Mouse (Mus musculus) midbrain, embryonic 11.5 days (tissue): ENCODE data around the gene Zfp781. TPM values are rescaled to one million over a fixed set of nuclear protein-coding genes. Genes with fewer than 3 reads are reported as not detected.
"Not testable (repeated sequence)": the region's sequence is repeated elsewhere in the genome, so short reads cannot be mapped to it uniquely, and the experiment has no call there.

Experiments used
- ATAC-seq: fragments of 200-750 bp; cut with Nextera tagmentation; 2 replicates; pipeline ENCODE4 v1.8.0; 2017; ENCODE audit warnings: moderate TSS enrichment, moderate library complexity; ENCODE audit not compliant: low FRiP score
- DNase-seq: peaks from one replicate; pipeline ENCODE4 v3.0.0; 2015; ENCODE audit warnings: low spot score; ENCODE audit errors: missing footprints
- H3K27ac ChIP-seq: fragments of 300-500 bp; sonication (generic); 2 replicates; pipeline ENCODE4 v1.5.1; 2014; ENCODE audit warnings: low read depth, low read length
- H3K27me3 ChIP-seq: fragments of 300-500 bp; sonication (generic); 2 replicates; pipeline ENCODE4 v1.6.1; 2014; ENCODE audit warnings: mild to moderate bottlenecking, low read length, moderate library complexity, mixed read lengths; ENCODE audit not compliant: control insufficient read depth, insufficient read depth
- H3K36me3 ChIP-seq: fragments of 300-500 bp; sonication (generic); 2 replicates; pipeline ENCODE4 v1.6.1; 2014; ENCODE audit warnings: mild to moderate bottlenecking, low read length, moderate library complexity, mixed read lengths; ENCODE audit not compliant: control insufficient read depth, insufficient read depth
- H3K4me1 ChIP-seq: fragments of 300-500 bp; sonication (generic); 2 replicates; pipeline ENCODE4 v1.6.1; 2014; ENCODE audit warnings: low read length; ENCODE audit not compliant: control insufficient read depth, insufficient read depth
- H3K4me2 ChIP-seq: fragments of 300-500 bp; sonication (generic); 2 replicates; pipeline ENCODE4 v1.6.1; 2014; ENCODE audit warnings: mild to moderate bottlenecking, moderate library complexity
- H3K4me3 ChIP-seq: fragments of 300-500 bp; sonication (generic); 2 replicates; pipeline ENCODE4 v1.5.1; 2014; ENCODE audit warnings: low read depth, low read length
- H3K9ac ChIP-seq: fragments of 300-500 bp; sonication (generic); 2 replicates; pipeline ENCODE4 v1.6.1; 2014; ENCODE audit warnings: low read length
- H3K9me3 ChIP-seq: fragments of 300-500 bp; sonication (generic); 2 replicates; pipeline ENCODE4 v1.6.1; 2016; ENCODE audit warnings: low read length; ENCODE audit not compliant: control insufficient read depth
- WGBS: fragments of 180-500 bp; shearing (Covaris S2); extraction: QIAGEN DNeasy Blood & Tissue Kit; methylation state at CpG from one replicate; pipeline ENCODE4 v1.1.7; 2014; 5-methylcytosine and 5-hydroxymethylcytosine counted together
- polyA plus RNA-seq: library from polyadenylated mRNA; unstranded; fragments of >200 nt; fragmentation: Nextera tagmentation; extraction: Ambion mirVana; gene quantifications from 2 replicates; pipeline ENCODE4 v1.2.1, GENCODE M21; 2014

Gene Zfp781
- polyA plus RNA-seq, result 7.5 and 8.0 TPM in 2 replicates

DNA sequence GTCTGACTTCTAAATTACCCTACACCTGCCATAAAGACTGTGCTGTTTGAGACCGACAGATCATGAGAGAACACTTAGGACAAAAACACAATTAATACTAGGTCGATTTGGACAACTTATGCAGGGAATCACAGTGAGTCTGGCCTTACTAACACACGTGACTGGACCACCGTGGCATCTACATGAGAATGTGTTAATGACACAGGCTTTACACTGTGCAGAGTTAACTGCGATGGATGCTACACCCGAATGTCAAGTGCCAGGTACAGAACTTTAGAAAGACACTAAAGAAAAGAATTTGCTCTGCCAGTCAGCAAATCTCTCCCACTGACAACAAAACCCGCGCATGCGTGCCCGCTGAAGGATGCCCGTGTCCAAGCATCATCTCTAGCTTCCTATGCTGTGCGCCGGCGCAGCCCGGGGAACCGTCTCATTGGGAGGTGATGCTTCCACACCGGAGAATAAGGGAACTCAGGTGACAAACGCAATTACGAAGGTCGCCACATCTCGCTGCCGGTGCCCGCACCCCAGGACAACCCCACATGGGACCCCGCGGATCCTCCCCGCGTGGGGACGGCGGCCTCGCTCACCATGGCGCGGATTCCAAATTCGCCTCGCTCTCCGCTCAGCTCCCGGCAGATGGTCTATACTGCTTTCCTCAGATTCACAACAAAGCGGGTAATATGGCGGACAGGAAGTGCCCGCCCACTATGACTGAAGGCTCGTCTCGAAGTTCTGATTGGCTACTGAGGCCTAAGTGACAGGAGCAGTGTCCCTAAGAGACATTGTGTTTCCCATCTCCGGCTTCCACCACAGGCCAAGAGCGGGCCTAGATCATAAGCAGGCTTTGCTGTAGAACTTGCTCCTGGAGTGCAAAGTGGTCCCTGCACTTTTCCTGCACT lies at the start of gene Zfp781:
Zfp781 (minus strand) TSS at position 639 of the 902 bp plus-strand sequence.
- H3K9ac ChIP-seq, DNase-seq, H3K27ac ChIP-seq, H3K27me3 ChIP-seq, H3K9me3 ChIP-seq, H3K4me2 ChIP-seq, H3K36me3 ChIP-seq, H3K4me1 ChIP-seq, H3K4me3 ChIP-seq: not testable (repeated sequence)
- ATAC-seq, result peak; percentile 98
- WGBS, result no CpG with 5 or more reads among the region's 43 CpGs

DNA sequence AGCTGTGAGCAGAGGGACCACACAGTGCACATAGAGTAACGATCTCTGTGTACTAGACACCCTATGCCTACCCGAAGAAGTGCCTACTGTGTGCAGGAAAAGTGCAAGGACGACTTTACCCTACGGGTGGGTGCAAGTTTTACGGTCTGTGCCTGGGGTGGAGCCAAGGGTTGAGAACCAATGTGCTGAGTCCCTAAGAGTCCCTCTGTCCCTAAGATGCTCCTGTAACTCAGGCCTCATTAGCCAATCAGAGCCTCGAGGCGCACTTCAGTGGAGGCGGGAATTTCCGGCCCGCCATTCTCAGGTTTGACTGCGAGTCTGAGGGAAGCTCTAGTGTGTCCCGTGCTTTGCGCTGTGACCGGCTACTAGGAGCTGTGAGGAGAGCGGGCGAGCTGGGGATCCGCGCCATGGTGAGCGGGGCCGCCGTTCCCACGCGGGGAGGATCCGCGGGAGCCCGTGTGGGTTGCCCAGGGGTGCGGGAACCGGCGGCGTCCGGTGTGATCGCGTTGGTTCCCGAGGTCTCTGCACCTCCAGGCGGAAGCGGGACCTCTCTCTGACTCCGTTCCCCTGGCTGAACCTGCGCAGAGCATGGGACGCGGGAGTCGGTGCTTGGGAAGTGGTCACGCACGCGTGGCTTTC lies 48.2 kb upstream of the Zfp781 start:
- ATAC-seq, H3K9ac ChIP-seq, H3K27me3 ChIP-seq, H3K4me3 ChIP-seq, H3K36me3 ChIP-seq, H3K4me1 ChIP-seq, H3K9me3 ChIP-seq, H3K4me2 ChIP-seq, H3K27ac ChIP-seq, DNase-seq: not testable (repeated sequence)
- no CpG with 5 or more reads among the region's 44 CpGs for WGBS

DNA sequence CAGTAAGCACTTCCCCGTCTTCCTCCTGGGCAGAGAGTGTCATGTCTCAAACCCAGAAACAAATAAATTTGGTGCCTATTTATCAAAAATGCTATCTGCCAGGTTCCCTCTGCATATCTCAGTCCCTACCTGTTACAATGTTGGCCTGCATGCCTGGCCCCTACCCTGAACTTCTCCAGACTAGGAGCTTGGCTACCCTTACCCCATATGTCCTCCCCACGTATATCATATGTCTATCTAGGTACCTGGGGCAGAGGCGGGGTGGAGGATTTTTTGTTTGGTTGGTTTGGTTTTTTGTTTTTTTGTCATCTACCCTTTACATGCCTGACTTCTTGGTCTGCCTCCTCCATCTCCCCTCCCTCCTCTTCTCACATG lies 451 bp upstream of the Zfp781 start:
- H3K27ac ChIP-seq, H3K4me2 ChIP-seq, DNase-seq, H3K4me3 ChIP-seq, H3K4me1 ChIP-seq, H3K27me3 ChIP-seq, H3K36me3 ChIP-seq, H3K9ac ChIP-seq, H3K9me3 ChIP-seq: not testable (repeated sequence)
- ATAC-seq, result peak; percentile 66
- WGBS, result no CpG with 5 or more reads among the region's 3 CpGs

DNA sequence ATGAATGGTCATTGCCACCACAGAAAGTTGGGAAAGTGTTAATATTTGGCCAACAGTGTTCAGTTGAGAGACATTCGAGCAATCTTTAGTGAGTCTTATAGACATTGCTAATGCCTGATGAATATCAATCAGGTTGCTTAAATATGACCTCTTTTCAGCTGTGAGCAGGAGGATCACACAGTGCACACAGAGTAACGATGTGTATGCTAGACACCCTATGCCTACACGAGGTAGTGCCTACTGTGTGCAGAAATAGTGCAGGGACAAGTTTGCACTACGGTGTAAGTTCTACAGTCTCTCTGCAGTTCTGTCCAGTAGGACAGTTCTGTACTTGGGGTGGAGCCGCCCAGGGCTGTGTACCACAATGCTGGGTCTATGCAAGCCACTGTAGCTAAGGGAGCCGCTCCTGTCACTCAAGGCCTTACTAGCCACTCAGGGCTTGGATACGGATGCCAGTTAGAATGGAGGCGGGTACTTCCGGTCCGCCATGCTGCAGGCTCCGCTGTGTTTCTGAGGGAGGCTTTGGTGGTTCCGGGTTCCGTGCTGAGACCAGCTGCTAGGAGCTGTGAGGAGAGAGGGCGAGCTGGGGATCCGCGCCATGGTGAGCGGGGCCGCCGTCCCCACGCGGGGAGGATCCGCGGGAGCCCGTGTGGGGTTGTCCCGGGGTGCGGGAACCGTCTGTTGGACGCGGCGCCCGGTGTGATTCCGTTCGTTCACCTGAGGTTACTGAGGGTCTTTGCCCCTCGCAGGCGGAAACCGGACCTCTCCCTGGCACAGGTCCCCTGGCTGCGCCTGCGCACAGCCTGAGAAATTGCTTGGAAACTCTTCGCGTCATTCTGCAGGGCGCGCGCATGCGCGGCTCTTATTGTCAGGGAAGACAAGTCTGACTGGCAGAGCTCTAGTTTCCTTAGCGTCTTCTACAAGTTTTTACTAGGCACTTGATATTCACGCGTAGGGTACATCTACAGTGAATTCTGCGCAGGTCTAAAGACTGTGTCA lies 66.6 kb downstream of the Zfp781 start, which contains the start of gene Gm32687:
Gm32687 (plus strand) TSS at position 526 of the 999 bp plus-strand sequence.
- ATAC-seq, result peak; percentile 100
- H3K9me3 ChIP-seq, H3K4me1 ChIP-seq, DNase-seq, H3K36me3 ChIP-seq, H3K9ac ChIP-seq, H3K4me2 ChIP-seq, H3K4me3 ChIP-seq, H3K27me3 ChIP-seq, H3K27ac ChIP-seq: not testable (repeated sequence)
- 34% methylated on average over 4 of the region's 49 CpGs for WGBS

Other genes with a start within 250 kb of the Zfp781 start
- 19.7 and 22.9 TPM in 2 replicates for gene Zfp433, start 225.7 kb downstream of the Zfp781 start, polyA plus RNA-seq
- gene Gm3055, start 159.3 kb downstream of the Zfp781 start, polyA plus RNA-seq, result 17.8 and 20.4 TPM in 2 replicates
- 3.6 and 4.2 TPM in 2 replicates for gene Gm4767, start 118.3 kb downstream of the Zfp781 start, polyA plus RNA-seq
- gene Gm32687, start 66.5 kb downstream of the Zfp781 start, polyA plus RNA-seq, result 13.1 and 13.7 TPM in 2 replicates
- 13.2 and 14.7 TPM in 2 replicates for gene Zfp873, start 117.6 kb upstream of the Zfp781 start, polyA plus RNA-seq
- gene BC024063, start 152.9 kb upstream of the Zfp781 start, polyA plus RNA-seq, result 7.1 and 7.4 TPM in 2 replicates
- 6.3 and 6.6 TPM in 2 replicates for gene AU041133, start 197.5 kb upstream of the Zfp781 start, polyA plus RNA-seq